Mouse (Mus musculus): ENCODE measurements at regions not wholly inside any gene's neighbourhood (a gene's known extent, or its start where the extent isn't known, plus 50 kb on each side); places are given as distances from the start of the nearest gene placed in this dataset.

DNA sequence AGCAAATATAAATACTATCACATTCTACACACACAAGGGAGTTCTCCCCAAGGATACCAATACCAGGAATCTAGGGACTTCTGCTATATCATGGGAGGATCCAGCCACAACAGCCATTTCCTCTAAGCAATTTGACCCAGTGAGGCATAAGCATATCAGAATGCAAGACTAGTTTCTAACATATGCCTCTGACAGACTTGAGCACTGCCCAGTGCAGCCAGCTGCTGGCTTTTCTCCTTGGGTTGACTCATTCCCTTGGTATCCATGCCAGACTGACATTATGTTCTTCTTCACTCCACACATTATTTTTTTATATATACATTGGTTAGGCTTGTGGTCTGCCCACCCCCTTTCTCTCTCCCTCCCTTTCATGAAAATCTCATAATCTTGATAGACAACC, 103.8 kb upstream of the Smarca2 start:
- Histone ChIP-seq H3K4me2 (no peak overlapping the region), H3K4me1 (peaks cover 10% of the 10 kb centered on the region; the same call in 1 of the 2 replicates), H3K27me3 (no peaks in the 10 kb centered on the region), H3K27ac (no peak overlapping the region), H3K36me3 (ENCODE audit: poor library complexity, severe bottlenecking) (no peaks in the 10 kb centered on the region), H3K4me3 (no peak overlapping the region), H3K9me3 (replicated peaks) (no peaks in the 10 kb centered on the region), H3K9ac (no peak overlapping the region)
- no peak for ATAC-seq

DNA sequence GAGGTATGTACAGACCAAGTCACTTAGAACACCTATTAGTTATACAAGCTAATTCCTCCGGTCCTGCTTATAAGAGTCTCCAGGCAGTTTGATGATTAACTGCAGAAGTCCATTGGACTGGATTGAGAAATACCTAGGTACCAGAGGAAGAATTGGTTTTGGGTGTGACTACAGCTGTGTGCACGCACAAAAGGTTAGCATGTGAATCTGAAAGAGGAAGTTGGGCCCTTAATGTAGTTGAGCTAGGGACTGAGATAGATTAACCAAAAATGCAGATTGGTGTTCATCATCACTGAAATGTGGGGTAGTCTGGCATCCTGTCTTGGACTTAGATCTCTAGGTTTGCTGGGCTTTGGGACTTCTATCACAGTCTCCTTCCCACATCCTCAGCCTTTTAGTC, 100.8 kb upstream of the Smarca2 start:
- ATAC-seq: no peak
- Histone ChIP-seq H3K4me1 (peaks cover 26% of the 10 kb centered on the region), H3K4me3 (no peak overlapping the region), H3K27ac (no peak overlapping the region), H3K27me3 (no peaks in the 10 kb centered on the region), H3K36me3 (ENCODE audit: poor library complexity, severe bottlenecking) (no peaks in the 10 kb centered on the region), H3K9ac (no peak overlapping the region), H3K9me3 (replicated peaks) (no peaks in the 10 kb centered on the region), H3K4me2 (no peak overlapping the region)
- WGBS: 93% methylated on average over 2 of the region's 2 CpGs

DNA sequence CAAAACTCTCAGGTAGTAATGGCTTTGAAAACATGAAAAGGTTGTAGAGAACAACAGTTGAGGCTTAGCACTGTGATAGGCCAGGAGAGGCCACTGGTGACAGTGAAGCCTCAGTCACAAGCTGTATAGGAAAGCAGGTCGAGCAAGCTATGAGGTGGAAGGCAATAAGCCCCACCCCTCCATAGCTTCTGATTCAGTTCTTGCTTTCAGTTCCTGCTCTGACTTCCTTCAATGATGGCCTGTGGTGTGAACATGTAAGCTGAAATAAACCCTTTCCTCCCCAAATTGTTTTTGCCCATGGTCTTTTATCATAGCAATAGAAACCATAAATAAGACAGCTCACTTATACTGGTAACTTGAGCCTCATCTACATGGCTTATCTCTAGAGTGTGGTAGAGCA, 98.0 kb upstream of the Smarca2 start:
- Histone ChIP-seq H3K27me3 (no peaks in the 10 kb centered on the region), H3K9me3 (replicated peaks) (no peaks in the 10 kb centered on the region), H3K4me3 (no peak overlapping the region), H3K36me3 (ENCODE audit: poor library complexity, severe bottlenecking) (no peaks in the 10 kb centered on the region), H3K4me1 (peaks cover 41% of the 10 kb centered on the region), H3K27ac (no peak overlapping the region), H3K4me2 (no peak overlapping the region), H3K9ac (no peak overlapping the region)
- WGBS: 63% methylated on average over 1 of the region's 1 CpGs
- ATAC-seq: no peak

DNA sequence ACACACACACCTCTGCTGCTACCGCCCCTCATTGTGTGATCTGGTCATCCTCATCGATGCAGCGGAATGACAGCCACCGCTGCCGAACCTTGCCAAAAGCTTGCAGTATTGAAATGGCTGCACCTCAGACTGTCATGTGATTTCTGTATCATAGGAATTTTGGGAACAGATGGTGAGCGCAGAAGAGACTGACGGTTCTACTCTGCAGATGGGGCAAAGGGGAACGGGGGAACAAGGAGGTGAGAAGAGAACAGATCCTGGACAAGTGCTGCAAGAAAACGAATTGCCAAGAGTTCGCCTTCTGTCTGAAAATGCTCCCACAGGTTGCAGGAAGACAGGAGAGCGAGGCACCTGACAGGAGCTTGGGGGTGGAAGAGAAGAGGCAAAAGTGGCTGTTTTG, 96.9 kb upstream of the Smarca2 start:
- peak overlapping the region; percentile 72 for H3K27ac ChIP-seq
- H3K9ac ChIP-seq: no peak overlapping the region; the same call in 1 of the 2 replicates
- H3K36me3 ChIP-seq (ENCODE audit: poor library complexity, severe bottlenecking): no peaks in the 10 kb centered on the region
- peak overlapping the region; percentile 45; the same call in 1 of the 2 replicates for H3K4me2 ChIP-seq
- H3K4me3 ChIP-seq: no peak overlapping the region
- WGBS: 63% methylated on average over 11 of the region's 11 CpGs
- no peaks in the 10 kb centered on the region for H3K27me3 ChIP-seq
- H3K4me1 ChIP-seq: peaks cover 37% of the 10 kb centered on the region
- peak; percentile 48 for ATAC-seq
- H3K9me3 ChIP-seq (replicated peaks): no peaks in the 10 kb centered on the region

DNA sequence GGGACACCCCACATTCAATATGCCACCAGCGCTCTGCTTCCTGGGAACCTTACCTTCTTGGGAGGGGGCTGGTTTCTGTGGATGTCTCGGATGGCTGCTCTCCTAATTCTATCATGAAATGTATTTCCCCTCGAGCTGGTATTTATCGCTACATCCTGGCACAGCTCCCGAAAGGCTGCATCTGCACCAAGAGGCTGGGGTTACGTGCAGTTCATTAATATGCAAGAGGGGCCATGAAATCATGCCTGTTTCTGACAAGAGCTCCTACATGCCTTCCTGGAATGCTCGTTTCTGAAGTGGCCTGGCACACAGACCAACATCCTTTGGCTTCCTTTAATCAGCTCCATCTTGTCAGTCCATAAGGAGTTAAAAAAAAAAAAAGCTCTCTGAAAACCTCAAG, 96.2 kb upstream of the Smarca2 start:
- Histone ChIP-seq H3K27ac (peak overlapping the region; percentile 72), H3K27me3 (no peaks in the 10 kb centered on the region), H3K9ac (no peak overlapping the region; the same call in none of the 2 replicates), H3K36me3 (ENCODE audit: poor library complexity, severe bottlenecking) (no peaks in the 10 kb centered on the region), H3K4me3 (no peak overlapping the region), H3K9me3 (replicated peaks) (no peaks in the 10 kb centered on the region), H3K4me1 (peaks cover 33% of the 10 kb centered on the region), H3K4me2 (peak overlapping the region; percentile 45)
- ATAC-seq: peak; percentile 75
- WGBS: 34% methylated on average over 7 of the region's 7 CpGs

DNA sequence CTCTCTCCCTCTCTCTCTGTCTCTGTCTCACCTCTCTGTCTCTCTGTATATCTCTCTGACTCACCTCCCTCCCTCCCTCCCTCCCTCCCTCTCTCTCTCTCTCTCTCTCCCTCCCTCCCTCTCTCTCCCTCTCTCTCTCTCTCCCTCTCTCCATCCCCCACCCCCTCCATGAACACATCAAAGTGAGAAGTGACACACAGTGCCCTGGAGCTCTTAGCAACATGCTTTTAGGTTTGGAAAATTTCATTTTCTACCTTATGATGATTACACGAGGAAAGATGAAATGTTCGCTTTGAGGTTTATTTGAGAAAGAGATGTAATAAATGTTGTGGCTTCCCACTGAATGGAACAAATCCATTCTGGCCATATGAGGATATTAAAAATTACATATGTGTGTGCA, 95.6 kb upstream of the Smarca2 start:
- Histone ChIP-seq H3K36me3 (ENCODE audit: poor library complexity, severe bottlenecking) (no peaks in the 10 kb centered on the region), H3K4me3 (no peak overlapping the region), H3K4me1 (peaks cover 33% of the 10 kb centered on the region), H3K27me3 (no peaks in the 10 kb centered on the region), H3K4me2 (no peak overlapping the region), H3K9me3 (replicated peaks) (no peaks in the 10 kb centered on the region), H3K27ac (peak overlapping the region; percentile 72; the same call in 1 of the 2 replicates), H3K9ac (no peak overlapping the region)
- no peak for ATAC-seq
- 79% methylated on average over 2 of the region's 2 CpGs for WGBS

DNA sequence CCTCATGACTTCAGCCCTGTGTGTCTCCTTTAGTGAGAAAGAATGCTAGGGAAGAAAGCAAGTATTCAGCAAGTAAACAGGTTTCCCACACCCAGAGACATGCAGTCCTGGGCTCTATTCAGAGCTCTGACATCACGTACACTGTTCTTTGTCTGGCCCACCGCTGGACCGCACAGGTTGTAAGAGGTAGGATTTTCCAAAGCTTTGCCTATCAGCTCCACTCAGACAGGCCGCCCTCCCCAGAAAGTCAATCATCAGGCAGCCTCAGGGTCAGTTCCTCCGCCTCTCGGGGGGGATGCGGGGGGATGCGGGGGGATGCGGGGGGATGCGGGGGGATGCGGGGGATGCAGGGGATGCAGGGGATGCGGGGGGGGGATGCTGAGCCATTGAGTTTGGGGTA, 94.7 kb upstream of the Smarca2 start:
- Histone ChIP-seq H3K4me1 (peaks cover 33% of the 10 kb centered on the region), H3K9me3 (replicated peaks) (no peaks in the 10 kb centered on the region), H3K4me3 (no peak overlapping the region), H3K4me2 (no peak overlapping the region), H3K36me3 (ENCODE audit: poor library complexity, severe bottlenecking) (no peaks in the 10 kb centered on the region), H3K9ac (0 out of 2 replicates have a peak overlapping the region, but pooled peaks have one; percentile 21), H3K27me3 (no peaks in the 10 kb centered on the region), H3K27ac (no peak overlapping the region)
- ATAC-seq: no peak
- 41% methylated on average over 12 of the region's 12 CpGs for WGBS

DNA sequence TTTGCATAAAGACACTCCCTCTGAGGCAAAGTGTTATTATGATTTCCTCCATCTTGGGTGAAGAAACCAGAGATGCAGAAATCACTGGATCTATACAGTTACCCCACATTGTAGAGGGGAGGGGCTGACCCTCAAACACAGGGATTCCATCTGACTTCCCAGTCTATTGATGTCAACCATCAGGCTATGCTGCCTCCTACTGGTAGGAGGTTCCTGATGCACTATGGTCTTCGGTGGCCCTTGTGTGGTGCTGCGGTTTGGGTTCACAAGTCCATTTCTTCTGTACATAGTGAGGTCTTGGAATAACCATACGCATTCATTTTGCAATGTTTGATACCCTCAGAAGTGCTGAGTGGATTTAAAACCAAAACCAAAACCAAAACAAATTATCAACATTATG, 94.0 kb upstream of the Smarca2 start:
- no peak overlapping the region for H3K27ac ChIP-seq
- no peaks in the 10 kb centered on the region for H3K27me3 ChIP-seq
- H3K9ac ChIP-seq: no peak overlapping the region
- ATAC-seq: no peak
- 89% methylated on average over 3 of the region's 3 CpGs for WGBS
- no peaks in the 10 kb centered on the region for H3K36me3 ChIP-seq (ENCODE audit: poor library complexity, severe bottlenecking)
- no peak overlapping the region for H3K4me3 ChIP-seq
- no peaks in the 10 kb centered on the region for H3K9me3 ChIP-seq (replicated peaks)
- H3K4me1 ChIP-seq: peaks cover 33% of the 10 kb centered on the region
- no peak overlapping the region for H3K4me2 ChIP-seq

DNA sequence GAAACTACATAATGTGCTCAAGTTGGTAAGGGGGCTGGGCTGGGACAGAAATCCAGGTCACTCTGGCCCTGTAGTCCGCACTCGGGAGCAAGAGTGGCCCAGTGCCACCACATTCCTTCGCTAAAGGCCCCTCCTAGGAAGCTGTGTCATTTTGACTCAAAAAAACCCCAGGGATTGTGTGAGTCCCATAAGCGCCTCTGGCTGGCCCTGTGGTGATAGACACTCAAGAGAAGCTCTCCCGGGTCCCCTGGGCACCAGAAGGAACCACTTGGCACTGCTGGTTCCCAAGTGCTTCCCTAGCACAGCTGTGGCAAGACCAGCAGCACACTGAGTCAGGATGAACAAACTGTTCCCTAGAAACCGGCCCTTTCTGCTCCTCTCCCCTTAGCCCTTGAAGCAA, 93.1 kb upstream of the Smarca2 start:
- 56% methylated on average over 6 of the region's 6 CpGs for WGBS
- no peak overlapping the region for H3K4me2 ChIP-seq
- H3K4me3 ChIP-seq: no peak overlapping the region
- H3K9me3 ChIP-seq (replicated peaks): no peaks in the 10 kb centered on the region
- no peak overlapping the region for H3K27ac ChIP-seq
- no peak overlapping the region for H3K9ac ChIP-seq
- no peak for ATAC-seq
- H3K36me3 ChIP-seq (ENCODE audit: poor library complexity, severe bottlenecking): no peaks in the 10 kb centered on the region
- no peaks in the 10 kb centered on the region for H3K27me3 ChIP-seq
- peaks cover 33% of the 10 kb centered on the region for H3K4me1 ChIP-seq

DNA sequence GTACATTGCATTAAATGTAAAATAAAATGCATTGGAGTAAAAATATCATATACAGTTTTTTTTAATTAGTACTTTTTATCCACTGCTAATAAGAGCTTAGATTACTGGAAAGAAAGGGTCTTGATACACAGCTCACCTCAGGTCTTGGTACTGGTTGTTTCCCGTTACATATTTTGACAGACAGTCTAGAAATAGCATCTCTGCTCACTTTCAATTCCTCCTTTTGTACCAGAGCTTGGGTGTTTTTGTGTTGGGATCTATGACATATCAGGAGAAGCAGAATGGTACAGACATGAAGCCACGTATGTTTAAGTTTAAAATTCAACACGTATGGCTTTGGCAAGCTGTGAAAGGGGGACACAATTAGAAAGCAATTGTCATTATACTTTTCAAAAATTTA, 80.3 kb upstream of the Smarca2 start:
- Histone ChIP-seq H3K36me3 (ENCODE audit: poor library complexity, severe bottlenecking) (no peaks in the 10 kb centered on the region), H3K9ac (no peak overlapping the region), H3K4me2 (no peak overlapping the region), H3K4me1 (0 out of 2 replicates have a peak, but pooled peaks cover 7% of the 10 kb centered on the region), H3K27me3 (no peaks in the 10 kb centered on the region), H3K4me3 (no peak overlapping the region), H3K27ac (no peak overlapping the region), H3K9me3 (replicated peaks) (no peaks in the 10 kb centered on the region)
- 82% methylated on average over 3 of the region's 3 CpGs for WGBS
- no peak for ATAC-seq

DNA sequence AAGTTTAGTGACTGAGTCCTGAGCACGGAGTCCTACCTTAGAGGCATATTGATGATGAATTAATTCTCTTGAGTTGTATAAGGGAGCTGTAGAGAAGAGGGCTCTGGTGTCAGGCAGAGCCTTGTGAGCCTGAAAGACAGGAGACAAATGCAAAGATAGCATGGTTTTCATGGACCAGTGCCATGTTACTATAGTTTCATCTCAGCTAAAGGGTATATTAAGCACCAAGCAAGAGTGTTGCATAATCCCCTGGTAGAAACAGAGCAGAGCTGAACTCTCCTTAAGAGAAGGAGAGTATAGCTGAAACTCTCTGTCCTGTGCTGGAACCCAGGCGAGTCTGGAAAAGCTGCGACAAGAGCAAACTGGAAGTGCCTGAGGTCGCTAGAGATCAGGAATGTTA, 73.5 kb upstream of the Smarca2 start:
- H3K4me2 ChIP-seq: no peak overlapping the region
- no peaks in the 10 kb centered on the region for H3K9me3 ChIP-seq (replicated peaks)
- no peak overlapping the region for H3K9ac ChIP-seq
- H3K27ac ChIP-seq: no peak overlapping the region
- H3K27me3 ChIP-seq: no peaks in the 10 kb centered on the region
- peaks cover 12% of the 10 kb centered on the region for H3K4me1 ChIP-seq
- no peaks in the 10 kb centered on the region for H3K36me3 ChIP-seq (ENCODE audit: poor library complexity, severe bottlenecking)
- no peak overlapping the region for H3K4me3 ChIP-seq
- WGBS: 85% methylated on average over 4 of the region's 4 CpGs
- no peak for ATAC-seq

DNA sequence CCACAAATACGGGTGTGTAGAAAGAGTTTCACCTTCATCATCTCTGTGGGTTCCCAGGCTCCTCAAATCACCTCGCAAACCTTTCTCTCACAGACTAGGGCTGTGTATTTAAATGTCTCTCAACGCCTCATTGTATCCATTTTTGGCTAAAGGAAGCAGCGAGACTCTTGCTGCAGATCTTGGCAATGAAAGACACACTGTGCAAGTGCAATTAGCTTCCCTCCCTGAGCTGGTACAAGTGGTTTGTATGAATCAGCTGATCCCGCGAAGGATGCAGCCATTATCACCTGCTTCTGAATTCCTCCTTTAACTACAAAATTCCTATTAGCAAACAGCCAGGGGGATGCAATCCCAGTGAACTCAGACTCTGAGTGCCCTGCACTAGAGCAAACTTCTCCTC, 72.3 kb upstream of the Smarca2 start:
- WGBS: 38% methylated on average over 6 of the region's 6 CpGs
- H3K27me3 ChIP-seq: no peaks in the 10 kb centered on the region
- H3K4me3 ChIP-seq: no peak overlapping the region
- H3K27ac ChIP-seq: no peak overlapping the region
- H3K4me1 ChIP-seq: peaks cover 12% of the 10 kb centered on the region
- no peak overlapping the region for H3K4me2 ChIP-seq
- peak; percentile 70 for ATAC-seq
- H3K9me3 ChIP-seq (replicated peaks): no peaks in the 10 kb centered on the region
- H3K36me3 ChIP-seq (ENCODE audit: poor library complexity, severe bottlenecking): no peaks in the 10 kb centered on the region
- H3K9ac ChIP-seq: no peak overlapping the region

DNA sequence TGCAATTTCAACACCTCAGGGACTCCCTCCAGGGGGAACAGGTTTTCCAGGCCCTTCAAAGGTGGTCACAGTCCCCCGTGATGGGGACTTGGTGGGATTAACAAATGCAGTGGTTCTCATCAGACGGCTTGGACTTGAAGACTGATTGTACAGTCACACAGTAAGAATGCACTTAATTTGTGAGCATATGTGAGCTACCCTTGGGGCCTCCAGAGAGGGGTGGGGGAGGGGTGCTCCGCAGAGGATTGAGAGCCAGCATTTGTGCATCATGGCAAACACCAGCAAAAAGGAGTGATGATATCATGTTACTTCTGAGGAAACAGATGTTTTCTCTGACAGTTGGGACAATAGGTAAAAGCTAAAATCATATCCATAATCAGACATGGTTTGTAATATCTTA, 59.2 kb upstream of the Smarca2 start:
- peak; percentile 38; the same call in 1 of the 2 replicates for ATAC-seq
- WGBS: 51% methylated on average over 3 of the region's 3 CpGs
- no peak overlapping the region for H3K4me2 ChIP-seq

More for the DNA sequence above, 59.2 kb upstream of the Smarca2 start:
- no peaks in the 10 kb centered on the region for H3K27me3 ChIP-seq
- no peak overlapping the region for H3K27ac ChIP-seq
- no peak overlapping the region for H3K9ac ChIP-seq
- H3K9me3 ChIP-seq (replicated peaks): no peaks in the 10 kb centered on the region
- H3K36me3 ChIP-seq (ENCODE audit: poor library complexity, severe bottlenecking): no peaks in the 10 kb centered on the region
- H3K4me1 ChIP-seq: peaks cover 11% of the 10 kb centered on the region; the same call in 1 of the 2 replicates
- no peak overlapping the region for H3K4me3 ChIP-seq

All from forebrain, embryonic 13.5 days (tissue).